Mouse (Mus musculus): ENCODE results near the gene Aspa. TPM values are rescaled to one million over a fixed set of nuclear protein-coding genes. Genes with fewer than 3 reads are reported as not detected.
"Not testable (repeated sequence)": the region's sequence is repeated elsewhere in the genome, so short reads cannot be mapped to it uniquely, and the experiment has no call there.

Aspa gene
- polyA plus RNA-seq, 1 experiment from 2014 or later: 1.5 TPM

GRCm38 (mm10) chr11:73318581-73318980 lies 10.8 kb downstream of the Aspa start:
- ATAC-seq; H3K4me2 ChIP-seq (ENCODE audit: low read depth, low read length); H3K27me3 ChIP-seq (replicated peaks; ENCODE audit: control insufficient read depth, insufficient read depth, low read length); H3K4me1 ChIP-seq (ENCODE audit: control insufficient read depth, insufficient read depth, low read length); H3K9ac ChIP-seq (ENCODE audit: low read depth, low read length); H3K4me3 ChIP-seq (ENCODE audit: low read length); H3K27ac ChIP-seq (ENCODE audit: low read length); H3K36me3 ChIP-seq (ENCODE audit: control insufficient read depth, insufficient read depth, low read length); H3K9me3 ChIP-seq (ENCODE audit: control insufficient read depth, low read length): not testable (repeated sequence)
- WGBS: 73% methylated on average over 2 of the region's 2 CpGs

GRCm38 (mm10) chr11:73315961-73316360 lies 13.4 kb downstream of the Aspa start:
- no peak for ATAC-seq
- Histone ChIP-seq H3K27me3 (replicated peaks; ENCODE audit: control insufficient read depth, insufficient read depth, low read length) (no peaks in the 10 kb centered on the region), H3K36me3 (ENCODE audit: control insufficient read depth, insufficient read depth, low read length) (no peaks in the 10 kb centered on the region), H3K9me3 (ENCODE audit: control insufficient read depth, low read length) (no peaks in the 10 kb centered on the region), H3K9ac (ENCODE audit: low read depth, low read length) (no peak overlapping the region), H3K4me2 (ENCODE audit: low read depth, low read length) (no peak overlapping the region), H3K4me3 (ENCODE audit: low read length) (no peak overlapping the region), H3K4me1 (ENCODE audit: control insufficient read depth, insufficient read depth, low read length) (no peaks in the 10 kb centered on the region), H3K27ac (ENCODE audit: low read length) (no peak overlapping the region)
- WGBS: 43% methylated on average over 3 of the region's 3 CpGs

- Histone ChIP-seq H3K27me3 (replicated peaks; ENCODE audit: control insufficient read depth, insufficient read depth, low read length) (no peaks in the 10 kb centered on the region), H3K4me2 (ENCODE audit: low read depth, low read length) (no peak overlapping the region), H3K4me1 (ENCODE audit: control insufficient read depth, insufficient read depth, low read length) (no peaks in the 10 kb centered on the region), H3K9me3 (ENCODE audit: control insufficient read depth, low read length) (no peaks in the 10 kb centered on the region), H3K9ac (ENCODE audit: low read depth, low read length) (no peak overlapping the region), H3K4me3 (ENCODE audit: low read length) (no peak overlapping the region), H3K36me3 (ENCODE audit: control insufficient read depth, insufficient read depth, low read length) (no peaks in the 10 kb centered on the region), H3K27ac (ENCODE audit: low read length) (no peak overlapping the region)
- no peak for ATAC-seq
- 63% methylated on average over 2 of the region's 2 CpGs for WGBS
Measured at GRCm38 (mm10) chr11:73303123-73303522, 26.3 kb downstream of the Aspa start.

- no peak for ATAC-seq
- Histone ChIP-seq H3K4me2 (ENCODE audit: low read depth, low read length) (no peak overlapping the region), H3K9me3 (ENCODE audit: control insufficient read depth, low read length) (no peaks in the 10 kb centered on the region), H3K4me1 (ENCODE audit: control insufficient read depth, insufficient read depth, low read length) (no peaks in the 10 kb centered on the region), H3K4me3 (ENCODE audit: low read length) (no peak overlapping the region), H3K27ac (ENCODE audit: low read length) (no peak overlapping the region), H3K9ac (ENCODE audit: low read depth, low read length) (no peak overlapping the region), H3K36me3 (ENCODE audit: control insufficient read depth, insufficient read depth, low read length) (no peaks in the 10 kb centered on the region), H3K27me3 (replicated peaks; ENCODE audit: control insufficient read depth, insufficient read depth, low read length) (no peaks in the 10 kb centered on the region)
- WGBS: 83% methylated on average over 1 of the region's 1 CpGs
Measured at GRCm38 (mm10) chr11:73289621-73290020, 39.8 kb downstream of the Aspa start.

GRCm38 (mm10) chr11:73284351-73284750 lies 45.0 kb downstream of the Aspa start:
- no peak for ATAC-seq
- Histone ChIP-seq H3K9ac (ENCODE audit: low read depth, low read length) (no peak overlapping the region), H3K36me3 (ENCODE audit: control insufficient read depth, insufficient read depth, low read length) (no peaks in the 10 kb centered on the region), H3K27ac (ENCODE audit: low read length) (no peak overlapping the region), H3K4me1 (ENCODE audit: control insufficient read depth, insufficient read depth, low read length) (peaks cover 12% of the 10 kb centered on the region), H3K9me3 (ENCODE audit: control insufficient read depth, low read length) (no peaks in the 10 kb centered on the region), H3K27me3 (replicated peaks; ENCODE audit: control insufficient read depth, insufficient read depth, low read length) (no peaks in the 10 kb centered on the region), H3K4me2 (ENCODE audit: low read depth, low read length) (no peak overlapping the region), H3K4me3 (ENCODE audit: low read length) (no peak overlapping the region)

- no peaks in the 10 kb centered on the region for H3K9me3 ChIP-seq (ENCODE audit: control insufficient read depth, low read length)
- H3K27me3 ChIP-seq (replicated peaks; ENCODE audit: control insufficient read depth, insufficient read depth, low read length): no peaks in the 10 kb centered on the region
- H3K27ac ChIP-seq (ENCODE audit: low read length): no peak overlapping the region
- no peak overlapping the region for H3K4me3 ChIP-seq (ENCODE audit: low read length)
- H3K9ac ChIP-seq (ENCODE audit: low read depth, low read length): no peak overlapping the region
- peaks cover 12% of the 10 kb centered on the region for H3K4me1 ChIP-seq (ENCODE audit: control insufficient read depth, insufficient read depth, low read length)
- no peaks in the 10 kb centered on the region for H3K36me3 ChIP-seq (ENCODE audit: control insufficient read depth, insufficient read depth, low read length)
- WGBS: 24% methylated on average over 1 of the region's 1 CpGs
- H3K4me2 ChIP-seq (ENCODE audit: low read depth, low read length): no peak overlapping the region
- no peak for ATAC-seq
Measured at GRCm38 (mm10) chr11:73283926-73284325, 45.5 kb downstream of the Aspa start.

- H3K27ac ChIP-seq (ENCODE audit: low read length): no peak overlapping the region
- no peak overlapping the region for H3K4me3 ChIP-seq (ENCODE audit: low read length)
- H3K9ac ChIP-seq (ENCODE audit: low read depth, low read length): no peak overlapping the region
- no peaks in the 10 kb centered on the region for H3K36me3 ChIP-seq (ENCODE audit: control insufficient read depth, insufficient read depth, low read length)
- ATAC-seq: peak; percentile 27; the same call in 1 of the 2 replicates
- 57% methylated on average over 9 of the region's 9 CpGs for WGBS
- H3K27me3 ChIP-seq (replicated peaks; ENCODE audit: control insufficient read depth, insufficient read depth, low read length): no peaks in the 10 kb centered on the region
- peaks cover 12% of the 10 kb centered on the region for H3K4me1 ChIP-seq (ENCODE audit: control insufficient read depth, insufficient read depth, low read length)
- H3K9me3 ChIP-seq (ENCODE audit: control insufficient read depth, low read length): no peaks in the 10 kb centered on the region
- no peak overlapping the region for H3K4me2 ChIP-seq (ENCODE audit: low read depth, low read length)
Measured at GRCm38 (mm10) chr11:73283369-73283768, 46.0 kb downstream of the Aspa start.

GRCm38 (mm10) chr11:73281528-73282027 lies 47.8 kb downstream of the Aspa start:
- WGBS: 3% methylated on average over 16 of the region's 16 CpGs
- H3K27ac ChIP-seq (ENCODE audit: low read length): no peak overlapping the region
- peak overlapping the region; percentile 58 for H3K4me2 ChIP-seq (ENCODE audit: low read depth, low read length)
- no peaks in the 10 kb centered on the region for H3K36me3 ChIP-seq (ENCODE audit: control insufficient read depth, insufficient read depth, low read length)
- ATAC-seq: peak; percentile 94
- H3K9ac ChIP-seq (ENCODE audit: low read depth, low read length): peak overlapping the region; percentile 48; the same call in 1 of the 2 replicates
- peaks cover 12% of the 10 kb centered on the region for H3K4me1 ChIP-seq (ENCODE audit: control insufficient read depth, insufficient read depth, low read length)
- no peaks in the 10 kb centered on the region for H3K9me3 ChIP-seq (ENCODE audit: control insufficient read depth, low read length)
- peak overlapping the region; percentile 47 for H3K4me3 ChIP-seq (ENCODE audit: low read length)
- no peaks in the 10 kb centered on the region for H3K27me3 ChIP-seq (replicated peaks; ENCODE audit: control insufficient read depth, insufficient read depth, low read length)

GRCm38 (mm10) chr11:73280710-73281109 lies 48.7 kb downstream of the Aspa start:
- Histone ChIP-seq H3K4me2 (ENCODE audit: low read depth, low read length) (no peak overlapping the region), H3K27ac (ENCODE audit: low read length) (no peak overlapping the region), H3K9me3 (ENCODE audit: control insufficient read depth, low read length) (no peaks in the 10 kb centered on the region), H3K4me1 (ENCODE audit: control insufficient read depth, insufficient read depth, low read length) (peaks cover 12% of the 10 kb centered on the region), H3K9ac (ENCODE audit: low read depth, low read length) (no peak overlapping the region), H3K36me3 (ENCODE audit: control insufficient read depth, insufficient read depth, low read length) (no peaks in the 10 kb centered on the region), H3K4me3 (ENCODE audit: low read length) (no peak overlapping the region), H3K27me3 (replicated peaks; ENCODE audit: control insufficient read depth, insufficient read depth, low read length) (no peaks in the 10 kb centered on the region)
- ATAC-seq: no peak
- 31% methylated on average over 5 of the region's 5 CpGs for WGBS

- Histone ChIP-seq H3K36me3 (ENCODE audit: control insufficient read depth, insufficient read depth, low read length) (no peaks in the 10 kb centered on the region), H3K9me3 (ENCODE audit: control insufficient read depth, low read length) (no peaks in the 10 kb centered on the region), H3K9ac (ENCODE audit: low read depth, low read length) (no peak overlapping the region), H3K4me1 (ENCODE audit: control insufficient read depth, insufficient read depth, low read length) (no peaks in the 10 kb centered on the region), H3K27ac (ENCODE audit: low read length) (no peak overlapping the region), H3K4me2 (ENCODE audit: low read depth, low read length) (no peak overlapping the region), H3K4me3 (ENCODE audit: low read length) (no peak overlapping the region), H3K27me3 (replicated peaks; ENCODE audit: control insufficient read depth, insufficient read depth, low read length) (no peaks in the 10 kb centered on the region)
- ATAC-seq: no peak
- 38% methylated on average over 2 of the region's 2 CpGs for WGBS
Measured at GRCm38 (mm10) chr11:73274821-73275220, 54.6 kb downstream of the Aspa start.
